Mouse (Mus musculus): Measurements from ENCODE around the gene Hyou1. TPM values are rescaled to one million over a fixed set of nuclear protein-coding genes. Genes with fewer than 3 reads are reported as not detected.

Gene Hyou1
- 43.9 and 44.8 TPM in 2 replicates for polyA plus RNA-seq (2012; rRNA removed)

GRCm38 (mm10) chr9:44379054-44379834, at the start of gene Hyou1:
Hyou1 (plus strand) TSS chr9:44379490.

GRCm38 (mm10) chr9:44334396-44335330, 44.6 kb upstream of the Hyou1 start, which contains the start of gene H2afx:
H2afx (plus strand) TSS chr9:44334694.

GRCm38 (mm10) chr9:44343781-44344421, 35.4 kb upstream of the Hyou1 start, which contains the start of gene Hmbs:
Hmbs (minus strand) TSS chr9:44344228.

GRCm38 (mm10) chr9:44361190-44361917, 17.9 kb upstream of the Hyou1 start, which contains the start of gene Vps11:
Vps11 (minus strand) TSS chr9:44361670.

GRCm38 (mm10) chr9:44396684-44397411, 17.6 kb downstream of the Hyou1 start, which contains the start of gene Slc37a4:
Slc37a4 (plus strand) TSS chr9:44396852.

GRCm38 (mm10) chr9:44406906-44407751, 27.8 kb downstream of the Hyou1 start, which contains the start of the genes Rps25 and Trappc4:
Rps25 (plus strand) TSS chr9:44407139.
Trappc4 (minus strand) TSS chr9:44407600.

GRCm38 (mm10) chr9:44418519-44419385, 39.5 kb downstream of the Hyou1 start, which contains the start of gene Ccdc84:
Ccdc84 (minus strand) TSS chr9:44418569.

GRCm38 (mm10) chr9:44440961-44441360, 61.7 kb downstream of the Hyou1 start, which contains the start of gene Foxr1:
Foxr1 (minus strand) TSS chr9:44441136.

Other genes with a start within 250 kb of the Hyou1 start
- 39.7 and 42.8 TPM in 2 replicates for gene Mcam, start 245.0 kb upstream of the Hyou1 start, polyA plus RNA-seq (2012; rRNA removed)
- gene Cbl, start 145.4 kb upstream of the Hyou1 start, polyA plus RNA-seq (2012; rRNA removed), result 8.4 and 10.9 TPM in 2 replicates
- 0.14 TPM in 1 of 2 replicates, not detected in the other for gene Ccdc153, start 138.8 kb upstream of the Hyou1 start, polyA plus RNA-seq (2012; rRNA removed)
- gene Pdzd3, start 128.0 kb upstream of the Hyou1 start, polyA plus RNA-seq (2012; rRNA removed), result 8.3 and 12.4 TPM in 2 replicates
- gene Nlrx1, start 110.9 kb upstream of the Hyou1 start, polyA plus RNA-seq (2012; rRNA removed), result 27.5 and 33.1 TPM in 2 replicates
- gene Abcg4, start 90.9 kb upstream of the Hyou1 start, polyA plus RNA-seq (2012; rRNA removed), result 4.7 and 6.7 TPM in 2 replicates
- 17.5 and 22.3 TPM in 2 replicates for gene Hinfp, start 73.8 kb upstream of the Hyou1 start, polyA plus RNA-seq (2012; rRNA removed)
- 115 and 139 TPM in 2 replicates for gene C2cd2l, start 59.2 kb upstream of the Hyou1 start, polyA plus RNA-seq (2012; rRNA removed)
- gene Dpagt1, start 53.5 kb upstream of the Hyou1 start, polyA plus RNA-seq (2012; rRNA removed), result 62.8 and 83.7 TPM in 2 replicates
- gene H2afx, start 44.8 kb upstream of the Hyou1 start, polyA plus RNA-seq (2012; rRNA removed), result 154 and 173 TPM in 2 replicates
- gene Hmbs, start 35.3 kb upstream of the Hyou1 start, polyA plus RNA-seq (2012; rRNA removed), result 34.5 and 35.2 TPM in 2 replicates
- 16.6 and 18.3 TPM in 2 replicates for gene Vps11, start 17.8 kb upstream of the Hyou1 start, polyA plus RNA-seq (2012; rRNA removed)
- gene Slc37a4, start 17.4 kb downstream of the Hyou1 start, polyA plus RNA-seq (2012; rRNA removed), result 37.0 and 46.0 TPM in 2 replicates
- gene Rps25, start 27.6 kb downstream of the Hyou1 start, polyA plus RNA-seq (2012; rRNA removed), result 84.4 and 119 TPM in 2 replicates
- gene Trappc4, start 28.1 kb downstream of the Hyou1 start, polyA plus RNA-seq (2012; rRNA removed), result 44.3 and 46.5 TPM in 2 replicates
- gene Ccdc84, start 39.1 kb downstream of the Hyou1 start, polyA plus RNA-seq (2012; rRNA removed), result 30.0 and 36.4 TPM in 2 replicates
- gene Foxr1, start 61.6 kb downstream of the Hyou1 start, polyA plus RNA-seq (2012; rRNA removed), result not detected in 2 replicates
- 0.21 TPM in 1 of 2 replicates, not detected in the other for gene Upk2, start 75.5 kb downstream of the Hyou1 start, polyA plus RNA-seq (2012; rRNA removed)
- 23.6 and 37.6 TPM in 2 replicates for gene Bcl9l, start 103.3 kb downstream of the Hyou1 start, polyA plus RNA-seq (2012; rRNA removed)
- 3.2 and 3.3 TPM in 2 replicates for gene Cxcr5, start 182.4 kb downstream of the Hyou1 start, polyA plus RNA-seq (2012; rRNA removed)
- gene Ddx6, start 225.4 kb downstream of the Hyou1 start, polyA plus RNA-seq (2012; rRNA removed), result 11.9 and 13.1 TPM in 2 replicates

All from colon, adult 2 months (tissue).